Mouse (Mus musculus): ENCODE data around the gene Idh3a.

Gene Idh3a

GRCm38 (mm10) chr9:54647456-54647855, 61.3 kb downstream of the Idh3a start:
- no peak for DNase-seq (ENCODE audit: low spot score)

GRCm38 (mm10) chr9:54649360-54649759, 63.2 kb downstream of the Idh3a start:
- no peak for DNase-seq (ENCODE audit: low spot score)

GRCm38 (mm10) chr9:54652778-54653177, 66.6 kb downstream of the Idh3a start:
- no peak for DNase-seq (ENCODE audit: low spot score)
